Mouse (Mus musculus): Measurements from ENCODE around the gene Gm12394. TPM values are rescaled to one million over a fixed set of nuclear protein-coding genes. Genes with fewer than 3 reads are reported as not detected.
A peak's percentile ranks its signal among the peaks of the same experiment; 100 is the strongest.
"Not testable (repeated sequence)": the region's sequence is repeated elsewhere in the genome, so short reads cannot be mapped to it uniquely, and the experiment has no call there.

The Gm12394 gene
- polyA plus RNA-seq, 1 experiment from 2014 or later = 0.35 TPM

DNA sequence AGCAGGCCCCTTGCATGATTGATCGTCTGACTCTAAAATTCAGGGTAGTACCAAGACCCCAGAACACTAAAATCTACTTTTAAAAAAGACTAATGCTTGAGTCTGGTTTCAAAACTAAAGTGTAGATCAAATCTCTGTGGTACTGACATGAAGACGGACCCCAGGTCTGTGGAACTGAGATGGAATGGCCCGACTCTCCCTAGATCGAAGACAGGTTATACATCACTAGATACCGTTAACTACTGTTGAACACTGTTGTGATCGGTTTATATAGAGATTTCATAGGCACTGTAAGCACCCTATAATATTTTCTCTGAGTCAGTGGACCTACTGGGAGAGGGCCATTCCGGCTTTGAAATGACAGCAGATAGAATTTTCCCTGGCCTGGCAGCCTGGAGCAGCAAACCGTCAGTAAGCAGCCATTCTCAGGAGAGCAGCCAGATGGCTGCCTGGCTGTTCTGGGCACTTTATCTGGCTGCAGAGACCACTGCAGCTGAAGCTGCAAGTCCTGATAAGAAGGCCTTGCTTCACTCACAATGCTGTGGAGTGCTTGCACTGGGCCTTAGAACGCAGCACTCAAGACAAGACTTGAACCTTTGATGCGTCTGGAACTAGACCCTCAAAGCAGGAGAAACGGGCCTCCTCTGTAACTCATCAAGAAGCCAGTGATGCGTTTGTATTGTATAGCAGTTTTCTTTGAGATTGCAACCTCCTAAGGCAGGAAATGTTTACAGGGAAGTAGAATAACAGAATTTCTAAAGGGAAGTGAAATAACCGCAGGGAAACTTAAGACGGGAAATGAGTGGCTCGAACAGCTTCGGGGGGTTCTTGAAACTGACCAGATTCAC, 23.5 kb upstream of the Gm12394 start:
- H3K9me3 ChIP-seq = no peaks in the 10 kb centered on the region
- no peak for ATAC-seq
- H3K36me3 ChIP-seq = no peaks in the 10 kb centered on the region
- H3K27me3 ChIP-seq = no peaks in the 10 kb centered on the region
- H3K4me1 ChIP-seq (replicated peaks) = no peaks in the 10 kb centered on the region
- H3K9ac ChIP-seq (replicated peaks) = no peak overlapping the region
- no peak overlapping the region for H3K4me2 ChIP-seq (replicated peaks)
- H3K27ac ChIP-seq = no peak overlapping the region
- no peak overlapping the region for H3K4me3 ChIP-seq (replicated peaks)
- WGBS = 81% methylated on average over 16 of the region's 16 CpGs

DNA sequence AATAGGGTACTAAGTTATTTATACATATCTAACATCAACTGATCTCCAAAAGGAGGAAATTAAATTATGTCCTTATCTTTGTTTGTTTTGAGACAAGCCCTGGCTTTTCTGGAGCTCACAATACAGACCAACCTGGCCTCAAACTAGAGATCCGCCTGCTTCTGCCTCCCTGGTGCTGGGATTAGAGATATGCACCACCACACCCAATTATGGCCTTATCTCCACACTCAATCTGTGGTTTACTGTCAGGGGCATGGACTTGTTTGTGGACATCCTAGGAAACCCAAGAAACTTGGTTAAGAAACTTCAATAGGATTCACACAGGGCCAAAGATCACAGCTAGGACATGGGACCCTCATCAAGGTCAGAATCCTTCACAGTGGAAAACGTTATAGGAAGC, 21.1 kb upstream of the Gm12394 start:
- no peak overlapping the region for H3K4me3 ChIP-seq (replicated peaks)
- WGBS = 78% methylated on average over 2 of the region's 2 CpGs
- ATAC-seq = no peak

DNA sequence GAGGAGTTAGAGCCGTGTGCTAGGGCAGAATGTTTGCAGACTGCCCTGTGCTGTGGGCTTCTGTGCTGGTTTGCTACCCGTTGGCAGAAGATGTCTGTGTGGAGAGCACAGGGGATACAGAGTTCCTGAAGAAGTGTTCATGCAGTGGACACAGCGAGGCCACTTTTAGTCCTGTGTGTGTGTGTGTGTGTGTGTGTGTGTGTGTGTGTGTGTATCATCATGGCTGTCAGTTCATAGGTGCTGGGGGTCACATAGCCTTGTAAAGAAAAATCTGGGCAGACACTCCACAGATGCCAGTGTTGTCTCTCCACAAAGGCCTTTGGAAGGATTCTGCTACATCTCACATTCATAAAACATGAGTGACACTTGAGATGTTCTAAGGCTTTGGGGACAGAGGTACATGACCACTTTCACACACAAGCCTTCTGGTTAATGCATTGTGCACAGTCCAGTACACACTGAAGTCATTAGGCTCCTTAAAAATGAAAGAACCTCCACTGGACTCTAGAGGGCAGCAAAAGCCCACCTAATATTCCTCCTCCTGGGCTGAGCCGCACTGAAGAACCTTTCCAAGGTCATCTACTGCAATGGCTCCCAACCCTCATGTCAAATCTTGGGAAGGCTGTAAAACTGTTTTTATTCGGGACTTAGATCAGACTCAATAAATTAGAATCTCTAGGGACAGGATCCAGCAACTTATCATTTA, 20.2 kb upstream of the Gm12394 start:
- Histone ChIP-seq H3K27ac (no peak overlapping the region), H3K4me2 (replicated peaks) (no peak overlapping the region), H3K27me3 (no peaks in the 10 kb centered on the region), H3K4me1 (replicated peaks) (no peaks in the 10 kb centered on the region), H3K9me3 (no peaks in the 10 kb centered on the region), H3K36me3 (no peaks in the 10 kb centered on the region), H3K9ac (replicated peaks) (no peak overlapping the region), H3K4me3 (replicated peaks) (no peak overlapping the region)
- peak; percentile 90 for ATAC-seq
- whole genome bisulfite sequencing = 36% methylated on average over 5 of the region's 5 CpGs

More for the DNA sequence above, 21.1 kb upstream of the Gm12394 start:
- no peak overlapping the region for H3K9ac ChIP-seq (replicated peaks)
- no peaks in the 10 kb centered on the region for H3K4me1 ChIP-seq (replicated peaks)
- H3K4me2 ChIP-seq (replicated peaks) = no peak overlapping the region
- H3K36me3 ChIP-seq = no peaks in the 10 kb centered on the region
- H3K27me3 ChIP-seq = no peaks in the 10 kb centered on the region
- no peaks in the 10 kb centered on the region for H3K9me3 ChIP-seq
- H3K27ac ChIP-seq = no peak overlapping the region

DNA sequence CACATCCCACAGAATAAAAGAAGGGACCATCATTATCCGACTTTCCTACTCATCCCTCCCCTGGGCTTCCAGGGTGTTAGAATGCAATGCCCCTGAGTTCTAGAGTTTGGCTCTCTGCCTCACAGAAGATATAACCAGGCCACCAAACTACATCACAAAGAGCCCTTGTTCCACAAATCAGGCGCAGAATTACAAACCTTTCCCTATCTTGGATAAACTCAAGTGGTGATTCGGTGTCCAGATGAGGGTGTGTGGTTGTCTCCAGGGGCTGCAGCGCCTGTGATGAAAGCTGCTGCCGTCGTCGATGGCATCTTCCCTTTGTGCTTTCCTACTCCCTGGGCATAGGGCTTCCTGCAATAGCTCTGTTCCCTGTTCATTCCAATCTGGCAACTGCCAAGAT, 17.6 kb upstream of the Gm12394 start, which contains the start of gene Fam205c:
Gene Fam205c, minus strand, starts transcription at position 101 of the 400 bp plus-strand sequence.
- Histone ChIP-seq H3K4me3 (replicated peaks) (no peak within 1 kb of the TSS), H3K27me3 (no peaks in the 10 kb centered on the region), H3K27ac (no peak within 1 kb of the TSS), H3K9ac (replicated peaks) (no peak within 1 kb of the TSS), H3K9me3 (no peaks in the 10 kb centered on the region), H3K36me3 (no peaks in the 10 kb centered on the region), H3K4me1 (replicated peaks) (no peaks in the 10 kb centered on the region), H3K4me2 (replicated peaks) (no peak within 1 kb of the TSS)
- WGBS = 86% methylated on average over 7 of the region's 7 CpGs
- ATAC-seq = no peak

DNA sequence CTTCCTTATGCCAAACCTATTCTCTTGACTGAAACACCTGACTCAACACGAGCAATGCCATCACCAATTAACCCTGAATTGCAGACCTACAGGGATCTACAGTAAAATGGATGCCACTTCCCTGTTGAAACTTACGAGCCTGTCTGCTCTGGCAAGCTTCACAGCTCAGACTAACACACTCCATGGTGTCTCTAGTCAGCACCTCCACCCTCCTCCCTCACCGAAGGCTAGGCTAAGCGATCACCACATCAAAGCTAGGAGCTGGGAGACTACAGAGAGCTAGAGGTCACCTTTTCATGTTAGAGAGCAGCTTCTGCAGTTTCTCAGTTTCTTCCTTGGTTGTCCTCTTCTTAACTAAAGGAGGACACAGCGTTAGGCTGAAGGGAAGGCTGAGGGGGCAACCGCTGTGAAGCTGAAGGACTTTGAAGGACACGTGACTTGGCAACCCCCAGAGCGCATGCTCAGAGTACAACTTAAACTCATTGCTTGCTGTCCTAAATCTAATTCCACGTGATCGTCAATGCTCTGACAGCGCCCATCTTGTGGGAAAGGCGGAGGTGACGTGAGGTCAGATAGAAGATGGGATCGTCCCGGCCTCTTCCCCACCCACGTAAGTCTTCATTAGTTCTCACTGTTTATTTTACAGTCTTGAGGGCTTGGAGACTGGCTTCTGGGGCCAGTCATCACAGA, 16.3 kb upstream of the Gm12394 start:
- Histone ChIP-seq H3K9ac (replicated peaks) (no peak overlapping the region), H3K4me3 (replicated peaks) (no peak overlapping the region), H3K27ac (no peak overlapping the region), H3K4me2 (replicated peaks) (no peak overlapping the region), H3K9me3 (no peaks in the 10 kb centered on the region), H3K36me3 (no peaks in the 10 kb centered on the region), H3K4me1 (replicated peaks) (no peaks in the 10 kb centered on the region), H3K27me3 (no peaks in the 10 kb centered on the region)
- 92% methylated on average over 16 of the region's 16 CpGs for WGBS
- ATAC-seq = no peak

DNA sequence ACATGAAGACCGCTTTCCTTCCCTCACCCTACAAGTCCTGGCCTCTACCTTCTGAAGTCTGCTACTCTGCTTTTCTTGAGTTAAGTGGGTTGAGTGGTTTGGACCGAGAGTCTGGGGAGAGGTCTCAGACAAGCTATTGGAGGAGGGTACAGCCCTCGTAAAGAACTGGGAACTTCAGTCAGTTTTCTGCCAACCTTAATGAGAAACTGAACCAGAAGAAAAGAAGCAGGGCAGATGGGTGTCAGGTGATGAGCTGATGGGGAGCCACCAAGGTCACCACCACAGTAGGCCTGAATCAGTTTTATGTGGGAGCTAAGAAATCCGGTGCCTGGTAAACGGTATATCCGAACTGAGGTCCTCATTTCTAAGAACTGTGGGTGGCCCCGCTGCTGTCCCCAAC, 15.6 kb upstream of the Gm12394 start:
- WGBS = 97% methylated on average over 7 of the region's 7 CpGs
- no peak overlapping the region for H3K4me2 ChIP-seq (replicated peaks)

DNA sequence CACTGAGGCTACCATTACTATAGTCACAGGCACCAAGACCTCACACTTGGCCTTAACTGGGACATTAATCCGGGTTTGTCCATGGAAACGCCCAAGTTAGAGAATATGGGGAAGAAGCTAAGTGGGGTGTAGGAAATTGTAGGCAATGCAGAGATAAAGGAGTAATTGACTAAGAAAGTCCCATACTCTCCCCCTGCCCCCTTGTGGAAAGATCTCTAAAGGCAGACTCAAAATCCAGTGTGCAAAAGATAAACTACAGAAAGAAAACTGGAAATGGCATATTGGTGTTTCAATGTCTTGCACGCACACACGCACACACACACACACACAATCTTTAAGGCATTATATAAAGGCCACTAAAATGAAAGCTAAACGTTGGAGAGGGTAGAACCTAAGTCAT, 14.2 kb upstream of the Gm12394 start:
- Histone ChIP-seq H3K27me3 (no peaks in the 10 kb centered on the region), H3K4me1 (replicated peaks) (no peaks in the 10 kb centered on the region), H3K4me2 (replicated peaks) (no peak overlapping the region), H3K27ac (no peak overlapping the region), H3K9me3 (no peaks in the 10 kb centered on the region), H3K9ac (replicated peaks) (no peak overlapping the region), H3K36me3 (no peaks in the 10 kb centered on the region), H3K4me3 (replicated peaks) (no peak overlapping the region)
- ATAC-seq = no peak
- whole genome bisulfite sequencing = 83% methylated on average over 5 of the region's 5 CpGs

More for the DNA sequence above, 15.6 kb upstream of the Gm12394 start:
- Histone ChIP-seq H3K4me1 (replicated peaks) (no peaks in the 10 kb centered on the region), H3K27ac (no peak overlapping the region), H3K36me3 (no peaks in the 10 kb centered on the region), H3K9me3 (no peaks in the 10 kb centered on the region), H3K9ac (replicated peaks) (no peak overlapping the region), H3K4me3 (replicated peaks) (no peak overlapping the region), H3K27me3 (no peaks in the 10 kb centered on the region)
- ATAC-seq = no peak

DNA sequence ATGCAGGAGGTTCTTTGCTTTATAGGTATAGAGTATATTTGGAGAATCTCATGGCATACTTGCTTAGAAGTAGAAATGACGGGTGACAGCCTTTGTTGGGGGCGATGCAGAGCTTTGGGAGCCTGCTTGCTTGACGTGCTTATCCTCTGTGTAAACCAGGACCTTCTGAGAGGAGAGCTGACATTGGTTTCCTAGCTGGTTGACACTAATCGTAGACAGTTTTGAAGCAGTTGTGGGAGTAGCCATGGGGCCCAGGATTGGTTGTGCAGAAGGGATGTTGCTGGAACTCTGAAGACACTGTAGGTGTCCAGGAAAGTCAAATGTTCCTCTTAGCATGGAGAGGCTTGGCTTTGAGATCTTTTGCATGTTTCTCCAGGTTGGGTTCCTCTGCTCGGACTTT, 11.6 kb upstream of the Gm12394 start:
- no peaks in the 10 kb centered on the region for H3K27me3 ChIP-seq
- no peak overlapping the region for H3K4me2 ChIP-seq (replicated peaks)
- ATAC-seq = no peak
- WGBS = 86% methylated on average over 5 of the region's 5 CpGs
- H3K4me1 ChIP-seq (replicated peaks) = no peaks in the 10 kb centered on the region
- H3K27ac ChIP-seq = no peak overlapping the region
- H3K9me3 ChIP-seq = no peaks in the 10 kb centered on the region
- H3K9ac ChIP-seq (replicated peaks) = no peak overlapping the region
- H3K36me3 ChIP-seq = no peaks in the 10 kb centered on the region
- no peak overlapping the region for H3K4me3 ChIP-seq (replicated peaks)

DNA sequence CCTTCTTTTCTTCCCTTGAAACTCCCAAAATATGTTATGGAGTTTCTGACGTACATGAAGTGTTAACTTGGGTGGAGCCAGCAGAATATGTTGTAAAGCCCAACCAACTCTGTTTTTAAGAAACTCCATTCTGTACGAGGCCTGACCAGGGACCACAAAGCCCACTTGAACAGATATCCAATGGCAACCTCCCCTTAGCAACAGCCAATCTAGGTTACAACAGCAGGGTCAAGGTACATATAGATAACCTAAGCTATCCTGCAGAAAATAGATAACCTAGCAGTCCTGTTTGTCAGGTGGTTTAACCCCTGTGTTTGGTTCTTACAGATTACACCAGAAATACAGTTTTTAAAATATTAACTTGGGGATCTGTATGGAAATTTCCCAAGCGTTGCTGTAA, 10.8 kb upstream of the Gm12394 start:
- Histone ChIP-seq H3K4me3 (replicated peaks) (no peak overlapping the region), H3K9ac (replicated peaks) (no peak overlapping the region), H3K4me2 (replicated peaks) (no peak overlapping the region), H3K27ac (no peak overlapping the region), H3K36me3 (no peaks in the 10 kb centered on the region), H3K4me1 (replicated peaks) (no peaks in the 10 kb centered on the region), H3K27me3 (no peaks in the 10 kb centered on the region), H3K9me3 (no peaks in the 10 kb centered on the region)
- no peak for ATAC-seq
- WGBS = 78% methylated on average over 3 of the region's 3 CpGs

DNA sequence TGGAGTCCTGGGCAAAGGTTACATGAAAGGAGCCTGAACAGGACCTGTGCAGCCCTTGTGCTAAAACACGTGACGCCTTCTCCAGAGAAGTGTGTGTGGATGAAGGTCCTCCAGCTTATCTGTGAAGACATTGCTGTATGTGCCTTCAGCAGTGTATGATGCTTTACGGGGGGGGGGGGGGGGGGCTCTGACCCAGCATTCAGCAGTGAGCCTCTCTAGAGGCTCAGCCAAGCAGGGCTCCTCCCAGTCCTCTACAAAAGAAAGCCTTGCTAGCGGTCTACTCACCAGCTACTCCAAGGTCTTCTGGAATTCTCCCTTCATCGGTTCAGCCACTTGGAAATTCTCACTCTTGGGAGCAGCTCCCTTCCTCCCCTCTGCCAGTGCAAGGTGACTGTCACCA, 6.9 kb upstream of the Gm12394 start:
- not testable (repeated sequence) for H3K27me3 ChIP-seq; H3K27ac ChIP-seq; H3K36me3 ChIP-seq; H3K9ac ChIP-seq (replicated peaks); H3K4me3 ChIP-seq (replicated peaks); ATAC-seq; H3K9me3 ChIP-seq; H3K4me1 ChIP-seq (replicated peaks); H3K4me2 ChIP-seq (replicated peaks)
- 80% methylated on average over 5 of the region's 5 CpGs for WGBS

DNA sequence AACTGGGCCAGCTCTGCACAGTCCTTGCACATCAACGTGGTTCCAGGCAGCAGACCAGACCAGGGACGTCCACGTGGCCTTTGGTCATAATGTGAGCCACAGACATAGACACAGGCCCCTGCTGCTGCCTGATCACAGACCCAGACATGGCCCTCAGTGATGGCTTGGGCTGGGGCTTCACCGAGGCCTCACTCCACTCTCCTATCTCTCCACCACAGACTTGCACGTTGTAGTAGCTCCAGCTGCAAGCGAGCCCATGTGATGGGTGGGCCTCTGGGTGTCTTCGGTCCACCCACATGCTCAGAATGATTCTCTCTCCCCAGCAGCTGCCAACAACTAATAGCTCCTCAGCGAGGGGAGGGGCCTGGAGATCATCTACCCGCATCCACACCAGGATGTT, 3.9 kb upstream of the Gm12394 start:
- H3K9me3 ChIP-seq; H3K4me1 ChIP-seq (replicated peaks): not testable (repeated sequence)

DNA sequence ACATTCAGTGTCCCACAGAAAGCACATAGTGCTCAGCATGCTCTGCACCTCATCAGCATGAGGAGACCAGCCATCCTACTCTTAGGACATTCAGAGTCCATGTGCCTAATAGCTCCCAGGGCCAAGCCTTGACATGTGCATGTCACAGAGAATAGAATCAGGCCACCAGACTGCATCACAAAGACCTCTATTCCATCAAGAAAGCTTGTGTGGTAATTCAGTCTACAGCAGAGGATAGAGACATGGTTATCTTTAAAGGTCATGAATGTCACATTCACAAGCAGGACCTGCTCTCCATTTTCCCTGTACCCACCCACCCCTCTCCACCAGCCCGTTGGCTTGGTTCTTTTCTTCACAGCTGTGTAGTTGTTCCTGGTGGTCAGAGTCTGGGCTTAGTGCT, 2.8 kb downstream of the Gm12394 start, which contains the start of gene Fam205a1:
Gene Fam205a1, minus strand, starts transcription at position 101 of the 400 bp plus-strand sequence.
- not testable (repeated sequence) for H3K9me3 ChIP-seq; H3K4me3 ChIP-seq (replicated peaks); H3K27me3 ChIP-seq; H3K27ac ChIP-seq; H3K9ac ChIP-seq (replicated peaks); H3K4me1 ChIP-seq (replicated peaks); H3K4me2 ChIP-seq (replicated peaks); ATAC-seq; H3K36me3 ChIP-seq
- 78% methylated on average over 1 of the region's 1 CpGs for WGBS

More for the DNA sequence above, 3.9 kb upstream of the Gm12394 start:
- not testable (repeated sequence) for H3K36me3 ChIP-seq; H3K27me3 ChIP-seq; H3K27ac ChIP-seq; H3K4me2 ChIP-seq (replicated peaks); ATAC-seq; H3K4me3 ChIP-seq (replicated peaks); H3K9ac ChIP-seq (replicated peaks)
- 89% methylated on average over 9 of the region's 9 CpGs for WGBS

All from midbrain, embryonic 13.5 days (tissue).